Mouse (Mus musculus) thymus, postnatal 14 days (tissue): Measurements from ENCODE around the gene Defb19.

Source experiments
- DNase-seq: peaks from one replicate; pipeline ENCODE4 v3.0.0; 2021

The Defb19 gene

GRCm38 (mm10) chr2:152580107-152580506 lies at the start of gene Defb19:
Defb19 (minus strand) TSS chr2:152580312.
- DNase-seq, result no peak

- no peak for DNase-seq
Measured at GRCm38 (mm10) chr2:152629904-152630303, 49.8 kb upstream of the Defb19 start.

- DNase-seq, result no peak
Measured at GRCm38 (mm10) chr2:152629239-152629638, 49.1 kb upstream of the Defb19 start.

GRCm38 (mm10) chr2:152628066-152628465 lies 48.0 kb upstream of the Defb19 start:
- no peak for DNase-seq

GRCm38 (mm10) chr2:152626774-152627591 lies 46.9 kb upstream of the Defb19 start, which contains the start of gene Rem1:
Rem1 (plus strand) TSS chr2:152626951.
- DNase-seq, result no peak

- DNase-seq, result no peak
Measured at GRCm38 (mm10) chr2:152625256-152625655, 45.1 kb upstream of the Defb19 start.

- no peak for DNase-seq
Measured at GRCm38 (mm10) chr2:152624566-152624965, 44.5 kb upstream of the Defb19 start.

- no peak for DNase-seq
Measured at GRCm38 (mm10) chr2:152622953-152623352, 42.8 kb upstream of the Defb19 start, which contains the start of gene Defb25. Defb25 (minus strand) TSS chr2:152623053.

GRCm38 (mm10) chr2:152622151-152622550 lies 42.0 kb upstream of the Defb19 start:
- DNase-seq, result no peak

GRCm38 (mm10) chr2:152620367-152621134 lies 40.4 kb upstream of the Defb19 start:
- DNase-seq, result no peak

- peak; percentile 38 for DNase-seq
Measured at GRCm38 (mm10) chr2:152617374-152617773, 37.3 kb upstream of the Defb19 start.

- DNase-seq, result no peak
Measured at GRCm38 (mm10) chr2:152616470-152616869, 36.4 kb upstream of the Defb19 start.

GRCm38 (mm10) chr2:152615563-152615962 lies 35.5 kb upstream of the Defb19 start:
- peak; percentile 51 for DNase-seq

- DNase-seq, result no peak
Measured at GRCm38 (mm10) chr2:152612193-152612592, 32.1 kb upstream of the Defb19 start.

- no peak for DNase-seq
Measured at GRCm38 (mm10) chr2:152608719-152609118, 28.6 kb upstream of the Defb19 start.

- no peak for DNase-seq
Measured at GRCm38 (mm10) chr2:152607746-152608145, 27.6 kb upstream of the Defb19 start.

- peak; percentile 25 for DNase-seq
Measured at GRCm38 (mm10) chr2:152604057-152604456, 23.9 kb upstream of the Defb19 start, which contains the start of gene Defb36. Defb36 (plus strand) TSS chr2:152604327.

- no peak for DNase-seq
Measured at GRCm38 (mm10) chr2:152601275-152601960, 21.3 kb upstream of the Defb19 start.

GRCm38 (mm10) chr2:152600076-152600475 lies 20.0 kb upstream of the Defb19 start:
- DNase-seq, result no peak

- DNase-seq, result no peak
Measured at GRCm38 (mm10) chr2:152599299-152599698, 19.2 kb upstream of the Defb19 start, which contains the start of gene Defb45. Defb45 (minus strand) TSS chr2:152599399.

GRCm38 (mm10) chr2:152589021-152589420 lies 8.9 kb upstream of the Defb19 start:
- no peak for DNase-seq

GRCm38 (mm10) chr2:152588450-152588849 lies 8.3 kb upstream of the Defb19 start:
- no peak for DNase-seq
